Mouse (Mus musculus) T-cell, adult 2 months (primary cell): ENCODE measurements around the gene Wipi1.

Experiments used
- DNase-seq: peaks from one replicate; pipeline ENCODE4 v3.0.0; 2022; ENCODE audit warnings: low spot score

Gene Wipi1

DNA sequence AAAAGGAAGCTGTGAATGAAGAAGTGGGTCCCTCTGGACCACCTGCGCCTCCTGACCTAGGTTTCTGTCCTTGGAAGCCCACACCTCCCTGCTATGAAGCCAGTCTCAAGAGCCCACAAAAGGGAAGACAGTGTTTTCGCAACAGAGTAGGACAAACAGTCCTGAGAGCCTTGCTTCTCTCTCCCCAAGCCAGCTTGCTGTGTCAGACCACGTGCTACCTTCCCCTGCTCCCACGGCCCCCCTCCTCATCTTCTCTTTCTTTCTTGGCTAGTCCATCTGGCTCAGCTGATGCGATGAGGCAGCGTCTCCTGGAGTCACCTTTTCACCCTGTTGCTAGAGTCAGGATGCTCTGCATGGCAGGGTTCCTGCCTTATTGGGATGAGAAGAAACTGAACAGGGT, 72.5 kb downstream of the Wipi1 start:
- DNase-seq: no peak

DNA sequence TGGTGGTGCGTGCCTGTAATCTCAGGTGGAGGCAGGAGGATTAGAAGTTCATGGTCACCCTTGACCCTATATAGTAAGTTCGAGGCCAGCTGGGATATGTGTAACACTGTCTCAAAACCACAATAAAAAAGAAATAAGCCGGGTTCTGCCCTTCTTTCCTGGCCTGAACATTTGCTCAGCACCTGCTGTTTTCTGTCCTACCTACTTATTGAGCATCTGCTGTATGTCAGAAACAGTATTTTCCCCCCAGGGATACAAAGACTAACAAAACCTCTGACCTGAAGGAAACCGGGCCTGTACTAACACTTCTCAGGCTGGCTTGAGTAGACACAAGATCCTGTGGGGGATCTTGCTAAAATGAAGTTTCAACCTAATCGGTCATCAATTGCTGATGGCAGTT, 74.8 kb downstream of the Wipi1 start:
- no peak for DNase-seq

DNA sequence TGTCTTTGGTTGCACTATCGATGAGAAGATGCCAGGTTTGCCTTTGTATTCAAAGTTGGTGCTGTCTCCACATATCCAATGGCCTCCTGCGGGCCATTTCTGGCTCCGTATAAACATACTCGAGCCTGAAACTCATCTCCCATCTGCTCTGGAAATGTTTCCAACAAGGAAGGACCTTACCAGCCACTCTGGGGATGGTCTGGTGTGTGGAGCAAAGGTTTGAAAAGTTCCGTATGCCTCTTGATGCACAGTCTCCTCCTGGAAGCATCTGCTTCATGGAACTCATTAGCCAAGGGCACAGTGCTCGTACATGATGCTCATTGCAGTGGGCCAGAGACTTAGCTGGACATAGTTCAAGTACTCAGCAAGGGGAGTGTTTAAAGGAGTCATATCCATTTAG, 75.8 kb downstream of the Wipi1 start:
- DNase-seq: no peak

DNA sequence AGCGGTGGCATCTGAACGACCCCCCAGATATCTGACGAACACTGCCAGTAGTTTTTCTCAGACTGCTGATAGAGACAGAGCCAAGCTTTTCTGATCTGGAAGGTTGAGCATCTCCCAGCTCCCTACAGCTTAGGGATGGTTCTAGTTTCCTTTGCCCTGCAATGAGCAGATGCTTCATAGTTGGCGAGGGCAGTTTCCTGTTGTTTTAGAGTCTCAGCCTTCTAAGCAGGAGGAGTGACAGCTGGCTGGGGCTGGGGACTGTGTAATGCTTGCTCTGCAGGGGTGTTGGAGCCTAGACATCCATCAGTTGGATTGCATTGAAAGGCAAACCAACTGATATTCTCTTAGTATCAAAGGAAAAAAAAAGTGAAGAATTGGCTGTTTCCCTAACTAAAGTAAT, 81.7 kb downstream of the Wipi1 start:
- DNase-seq: no peak

DNA sequence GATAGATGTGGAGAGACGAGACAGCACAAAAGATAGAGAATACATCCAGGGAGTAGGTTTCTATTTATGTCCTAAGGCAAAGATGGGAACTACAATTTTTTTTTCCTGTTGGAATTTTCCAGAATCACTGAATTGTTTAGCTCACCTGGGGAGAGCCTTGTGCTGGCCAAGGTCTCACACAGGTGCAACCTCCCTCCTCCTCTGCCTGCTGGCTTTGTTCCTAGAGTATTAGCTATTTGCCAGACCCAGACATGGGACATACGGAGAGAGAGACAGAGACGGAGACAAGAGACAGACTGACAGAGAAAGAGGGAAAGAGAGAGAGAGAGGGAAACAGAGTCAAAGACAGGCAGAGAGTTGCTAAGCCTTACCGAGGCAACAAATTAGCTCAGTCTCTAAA, 86.2 kb downstream of the Wipi1 start:
- DNase-seq: no peak

DNA sequence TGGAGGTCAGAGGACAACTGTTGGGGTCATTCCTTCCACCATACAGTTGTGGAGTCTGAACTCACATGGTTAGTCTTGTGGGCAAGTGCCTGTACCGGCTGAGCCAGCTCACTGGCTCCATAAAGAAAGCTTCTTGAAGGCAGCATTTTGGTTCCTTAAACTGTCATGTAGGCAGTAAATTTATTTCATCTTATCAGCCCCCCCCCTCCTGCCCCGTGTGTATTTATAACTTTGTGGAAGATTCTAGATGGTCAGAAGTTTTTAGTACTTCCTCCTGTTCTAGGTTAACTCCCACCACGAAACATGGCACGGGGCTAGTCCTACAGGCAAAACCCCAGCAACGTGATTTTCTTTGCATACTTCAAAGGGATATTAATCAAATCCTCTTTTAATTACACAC, 86.9 kb downstream of the Wipi1 start:
- DNase-seq: no peak
